Mouse (Mus musculus) neural tube, embryonic 11.5 days (tissue): ENCODE results near the gene Atoh7. TPM values are rescaled to one million over a fixed set of nuclear protein-coding genes. Genes with fewer than 3 reads are reported as not detected.

Source experiments
- ATAC-seq: fragments of 200-750 bp; cut with Nextera tagmentation; 2 replicates; pipeline ENCODE4 v1.8.0; 2017; ENCODE audit warnings: moderate number of reproducible peaks, mild to moderate bottlenecking, moderate TSS enrichment, moderate library complexity; ENCODE audit not compliant: insufficient read depth, low FRiP score, low TSS enrichment
- DNase-seq: peaks from one replicate; pipeline ENCODE4 v3.0.0-alpha.2; 2015; ENCODE audit warnings: low spot score
- H3K27ac ChIP-seq: fragments of 300-500 bp; sonication (generic); 2 replicates; pipeline ENCODE4 v1.5.1; 2014; ENCODE audit warnings: low read depth, mild to moderate bottlenecking, low read length
- H3K27me3 ChIP-seq: fragments of 300-500 bp; sonication (generic); 2 replicates; pipeline ENCODE4 v1.6.1; 2014; ENCODE audit warnings: mild to moderate bottlenecking, low read length, mixed read lengths; ENCODE audit not compliant: control insufficient read depth, insufficient read depth
- H3K36me3 ChIP-seq: fragments of 300-500 bp; sonication (generic); 2 replicates; pipeline ENCODE4 v1.6.1; 2014; ENCODE audit warnings: mild to moderate bottlenecking, low read length, moderate library complexity, mixed read lengths; ENCODE audit not compliant: control insufficient read depth, insufficient read depth
- H3K4me1 ChIP-seq: fragments of 300-500 bp; sonication (generic); 2 replicates; pipeline ENCODE4 v1.6.1; 2014; ENCODE audit warnings: low read length, mixed read lengths; ENCODE audit not compliant: control insufficient read depth, insufficient read depth
- H3K4me2 ChIP-seq: fragments of 300-500 bp; sonication (generic); 2 replicates; pipeline ENCODE4 v1.6.1; 2014; ENCODE audit warnings: low read depth, mild to moderate bottlenecking, moderate library complexity
- H3K4me3 ChIP-seq: fragments of 300-500 bp; sonication (generic); 2 replicates; pipeline ENCODE4 v1.5.1; 2014; ENCODE audit warnings: low read depth, low read length
- H3K9ac ChIP-seq: fragments of 300-500 bp; sonication (generic); 2 replicates; pipeline ENCODE4 v1.6.1; 2014; ENCODE audit warnings: mild to moderate bottlenecking, low read length
- H3K9me3 ChIP-seq: fragments of 300-500 bp; sonication (generic); 2 replicates; pipeline ENCODE4 v1.6.1; 2016; ENCODE audit warnings: low read length; ENCODE audit not compliant: control insufficient read depth
- WGBS: fragments of 180-500 bp; shearing (Covaris S2); extraction: QIAGEN DNeasy Blood & Tissue Kit; methylation state at CpG from one replicate; pipeline ENCODE4 v1.1.7; 2014; 5-methylcytosine and 5-hydroxymethylcytosine counted together
- polyA plus RNA-seq: library from polyadenylated mRNA; unstranded; fragments of >200 nt; fragmentation: Nextera tagmentation; extraction: Ambion mirVana; gene quantifications from 2 replicates; pipeline ENCODE4 v1.2.1, GENCODE M21; 2014

The Atoh7 gene
- polyA plus RNA-seq, 1 experiment from 2014 or later, result 0.89 TPM

DNA sequence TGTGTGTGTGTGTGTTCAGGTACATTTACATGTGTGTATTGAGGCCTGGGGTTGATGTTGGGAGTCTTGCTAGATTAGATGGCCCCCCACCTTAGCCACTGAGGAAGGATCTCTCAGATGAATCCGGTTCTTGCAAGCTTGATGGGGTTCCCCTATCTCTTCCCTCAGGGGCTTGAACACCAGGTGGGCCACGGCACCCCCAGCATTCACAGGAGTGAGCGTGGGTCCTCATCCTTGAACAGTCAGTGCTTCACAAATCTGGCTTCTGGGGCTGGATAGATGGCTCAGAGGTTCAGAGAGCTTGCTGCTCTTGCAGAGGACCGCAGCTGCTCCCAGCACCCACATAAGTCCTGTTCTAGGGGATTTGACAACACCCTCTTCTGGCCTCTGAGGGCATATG is 26.7 kb downstream of the Atoh7 start:
- Histone ChIP-seq H3K36me3 (no peaks in the 10 kb centered on the region), H3K27me3 (no peaks in the 10 kb centered on the region), H3K4me1 (no peaks in the 10 kb centered on the region), H3K9me3 (no peaks in the 10 kb centered on the region), H3K27ac (no peak overlapping the region), H3K4me3 (no peak overlapping the region), H3K9ac (no peak overlapping the region), H3K4me2 (no peak overlapping the region)
- no peak for DNase-seq
- ATAC-seq, result no peak
- WGBS, result 81% methylated on average over 4 of the region's 4 CpGs

DNA sequence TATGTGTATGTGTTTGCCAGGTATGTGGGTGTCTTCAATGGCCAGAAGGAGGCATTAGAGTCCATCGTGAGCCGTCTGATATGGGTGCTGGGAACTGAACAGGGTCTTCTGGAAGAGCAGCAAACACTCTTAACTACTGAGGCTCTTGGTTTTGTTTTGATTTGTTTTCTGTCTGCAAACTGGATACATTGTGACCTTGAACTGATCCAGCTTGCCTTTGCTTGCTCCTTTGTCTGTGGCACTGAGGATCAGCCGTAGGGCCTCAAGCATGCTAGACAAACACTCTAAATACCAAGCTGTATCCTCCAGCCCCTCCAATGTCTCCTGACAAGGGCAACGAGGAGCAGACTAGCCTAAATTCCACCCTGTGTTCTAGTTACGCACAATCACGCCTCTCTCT is 27.7 kb downstream of the Atoh7 start:
- WGBS, result 91% methylated on average over 6 of the region's 6 CpGs
- Histone ChIP-seq H3K36me3 (no peaks in the 10 kb centered on the region), H3K4me1 (no peaks in the 10 kb centered on the region), H3K9me3 (no peaks in the 10 kb centered on the region), H3K4me3 (no peak overlapping the region), H3K27me3 (no peaks in the 10 kb centered on the region), H3K4me2 (no peak overlapping the region), H3K9ac (no peak overlapping the region), H3K27ac (no peak overlapping the region)
- DNase-seq (no peak), ATAC-seq (no peak)

- no peaks in the 10 kb centered on the region for H3K4me1 ChIP-seq
- DNase-seq (no peak), ATAC-seq (no peak)
- H3K9ac ChIP-seq, result no peak overlapping the region
- H3K9me3 ChIP-seq, result no peaks in the 10 kb centered on the region
- H3K4me2 ChIP-seq, result no peak overlapping the region
- H3K4me3 ChIP-seq, result no peak overlapping the region
- 74% methylated on average over 7 of the region's 7 CpGs for WGBS
- no peaks in the 10 kb centered on the region for H3K36me3 ChIP-seq
- H3K27me3 ChIP-seq, result no peaks in the 10 kb centered on the region
- H3K27ac ChIP-seq, result no peak overlapping the region
Observed at GRCm38 (mm10) chr10:63128256-63128655, 28.8 kb downstream of the Atoh7 start.

DNA sequence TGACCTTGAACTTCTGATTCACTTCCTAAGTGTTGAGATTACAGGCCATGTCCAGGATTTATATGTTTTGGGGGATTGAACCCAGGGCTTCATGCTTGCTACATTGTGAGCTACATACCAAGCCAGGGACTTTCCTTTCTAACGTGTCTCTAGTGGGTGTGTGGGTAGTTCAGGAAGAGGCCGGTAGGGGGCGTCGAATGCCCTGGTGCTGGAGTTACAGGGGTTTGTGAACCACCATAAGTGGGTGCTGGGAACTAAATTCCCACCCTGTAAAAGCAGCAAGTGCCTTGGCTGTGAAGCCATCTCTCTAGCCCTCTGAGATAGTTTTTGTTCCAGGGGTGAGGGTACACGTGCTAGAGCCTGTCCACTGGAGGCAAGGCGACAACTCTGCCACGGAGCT is 31.0 kb downstream of the Atoh7 start:
- Histone ChIP-seq H3K4me2 (no peak overlapping the region), H3K4me3 (no peak overlapping the region), H3K9ac (no peak overlapping the region), H3K9me3 (no peaks in the 10 kb centered on the region), H3K4me1 (no peaks in the 10 kb centered on the region), H3K27ac (no peak overlapping the region), H3K36me3 (no peaks in the 10 kb centered on the region), H3K27me3 (no peaks in the 10 kb centered on the region)
- no peak for DNase-seq
- ATAC-seq, result no peak
- 69% methylated on average over 7 of the region's 7 CpGs for WGBS

- no peaks in the 10 kb centered on the region for H3K4me1 ChIP-seq
- no peak overlapping the region for H3K4me3 ChIP-seq
- H3K9me3 ChIP-seq, result no peaks in the 10 kb centered on the region
- H3K27ac ChIP-seq, result no peak overlapping the region
- H3K27me3 ChIP-seq, result no peaks in the 10 kb centered on the region
- no peak for ATAC-seq
- no peak for DNase-seq
- WGBS, result 85% methylated on average over 6 of the region's 6 CpGs
- no peaks in the 10 kb centered on the region for H3K36me3 ChIP-seq
- H3K4me2 ChIP-seq, result no peak overlapping the region
- no peak overlapping the region for H3K9ac ChIP-seq
Observed at GRCm38 (mm10) chr10:63132356-63132755, 32.9 kb downstream of the Atoh7 start.

DNA sequence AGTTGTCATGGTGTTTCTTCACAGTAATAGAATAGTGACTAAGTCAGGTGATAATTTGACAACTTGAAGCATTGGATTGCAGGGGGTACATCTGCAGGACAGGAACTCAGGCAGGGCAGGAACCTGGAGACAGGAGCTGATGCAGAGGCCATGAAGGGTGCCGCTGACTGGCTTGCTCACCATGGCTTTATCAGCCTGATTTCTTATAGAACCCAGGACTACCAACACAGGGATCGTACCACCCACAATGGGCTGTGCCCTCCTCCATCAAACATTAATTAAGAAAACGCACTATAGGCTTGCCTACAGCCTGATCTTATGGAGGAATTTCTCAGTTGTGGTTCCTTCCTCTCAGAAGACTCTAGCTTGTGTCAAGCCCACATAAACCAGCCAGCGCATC is 33.9 kb downstream of the Atoh7 start:
- Histone ChIP-seq H3K9me3 (no peaks in the 10 kb centered on the region), H3K4me1 (no peaks in the 10 kb centered on the region), H3K36me3 (no peaks in the 10 kb centered on the region), H3K27ac (no peak overlapping the region), H3K4me2 (no peak overlapping the region), H3K9ac (no peak overlapping the region), H3K4me3 (no peak overlapping the region), H3K27me3 (no peaks in the 10 kb centered on the region)
- ATAC-seq (no peak), DNase-seq (no peak)
- 93% methylated on average over 4 of the region's 4 CpGs for WGBS

DNA sequence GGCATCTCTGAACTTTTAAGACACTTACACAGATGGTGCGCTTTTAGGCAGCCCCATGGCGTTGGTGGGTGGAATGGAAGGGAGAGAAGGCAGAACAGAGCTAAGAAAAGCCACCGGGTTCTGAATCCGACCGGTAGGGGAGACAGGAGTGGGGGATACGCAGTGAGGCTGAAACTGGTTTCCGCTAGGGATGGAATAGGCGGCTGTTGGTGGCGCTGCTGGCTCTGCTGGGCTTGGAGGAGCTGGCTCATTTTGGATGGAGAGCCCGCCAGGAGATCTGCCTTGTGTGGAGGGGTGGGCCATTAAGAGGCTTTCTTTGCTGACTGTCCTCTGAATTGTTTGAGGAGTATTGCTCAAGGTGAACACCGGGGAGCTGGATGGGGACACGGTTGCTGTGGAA is 36.2 kb downstream of the Atoh7 start:
- Histone ChIP-seq H3K9me3 (no peaks in the 10 kb centered on the region), H3K27me3 (no peaks in the 10 kb centered on the region), H3K4me3 (no peak overlapping the region), H3K36me3 (no peaks in the 10 kb centered on the region), H3K9ac (no peak overlapping the region), H3K4me1 (no peaks in the 10 kb centered on the region), H3K27ac (no peak overlapping the region), H3K4me2 (no peak overlapping the region)
- no peak for DNase-seq
- 58% methylated on average over 12 of the region's 12 CpGs for WGBS
- no peak for ATAC-seq

DNA sequence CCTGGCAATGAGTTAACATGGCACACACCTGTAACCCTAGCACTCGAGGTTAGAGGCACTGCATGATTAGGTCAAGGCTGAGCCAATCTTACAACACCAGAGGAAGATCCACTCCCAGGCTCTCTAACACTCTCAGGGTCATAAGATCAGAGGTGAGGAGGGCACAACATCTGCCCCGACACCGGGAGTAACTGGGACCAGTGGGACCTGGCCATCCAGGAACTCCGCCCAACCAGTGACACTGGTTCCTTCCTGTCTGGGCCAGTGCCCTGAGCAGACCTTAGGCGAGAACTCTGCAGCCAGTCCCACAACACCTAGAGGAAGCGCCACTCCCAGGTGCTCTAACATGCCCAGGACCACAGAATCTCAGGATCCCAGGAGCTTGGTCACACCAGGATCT is 37.0 kb downstream of the Atoh7 start:
- Histone ChIP-seq H3K27ac (no peak overlapping the region), H3K36me3 (no peaks in the 10 kb centered on the region), H3K9ac (no peak overlapping the region), H3K27me3 (no peaks in the 10 kb centered on the region), H3K4me1 (no peaks in the 10 kb centered on the region), H3K9me3 (no peaks in the 10 kb centered on the region), H3K4me2 (no peak overlapping the region), H3K4me3 (no peak overlapping the region)
- DNase-seq (no peak), ATAC-seq (no peak)
- 89% methylated on average over 6 of the region's 6 CpGs for WGBS

GRCm38 (mm10) chr10:63142660-63143059 is 43.2 kb downstream of the Atoh7 start:
- no peaks in the 10 kb centered on the region for H3K36me3 ChIP-seq
- H3K9me3 ChIP-seq, result no peaks in the 10 kb centered on the region
- H3K4me3 ChIP-seq, result no peak overlapping the region
- no peak overlapping the region for H3K4me2 ChIP-seq
- no peak overlapping the region for H3K27ac ChIP-seq
- whole genome bisulfite sequencing, result 90% methylated on average over 13 of the region's 13 CpGs
- H3K9ac ChIP-seq, result no peak overlapping the region
- H3K27me3 ChIP-seq, result no peaks in the 10 kb centered on the region
- DNase-seq (no peak), ATAC-seq (no peak)
- H3K4me1 ChIP-seq, result no peaks in the 10 kb centered on the region
